Mouse (Mus musculus): ENCODE measurements around the gene Ush1c. TPM values are rescaled to one million over a fixed set of nuclear protein-coding genes. Genes with fewer than 3 reads are reported as not detected.
"Not testable (repeated sequence)": the region's sequence is repeated elsewhere in the genome, so short reads cannot be mapped to it uniquely, and the experiment has no call there.

The Ush1c gene
- total RNA-seq, 2 experiments from 2014 or later: 2.2 to 3.0 TPM

DNA sequence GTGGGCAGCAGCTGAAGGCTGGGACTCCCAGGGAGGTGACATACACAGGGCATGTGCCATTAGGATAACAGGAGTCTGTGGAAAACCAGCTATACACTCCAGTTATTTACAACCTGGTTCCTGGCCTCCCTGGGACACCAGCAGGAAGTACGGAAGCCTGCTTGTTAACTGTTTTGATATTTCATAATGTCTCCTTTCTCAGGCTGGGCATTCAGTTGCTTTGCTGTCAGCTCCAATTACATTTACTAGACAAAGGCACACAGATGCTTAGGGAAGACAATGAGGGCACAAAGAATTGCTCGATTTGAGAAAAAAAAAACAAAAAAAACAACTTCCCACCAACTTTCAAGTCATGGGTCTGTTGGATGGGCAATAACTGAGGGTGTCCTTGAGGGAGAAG lies 21.8 kb downstream of the Ush1c start:
- intact Hi-C loops (cut with DNase I; ENCODE audit: low total_unique reads): no loop called here
- no peak for DNase-seq

DNA sequence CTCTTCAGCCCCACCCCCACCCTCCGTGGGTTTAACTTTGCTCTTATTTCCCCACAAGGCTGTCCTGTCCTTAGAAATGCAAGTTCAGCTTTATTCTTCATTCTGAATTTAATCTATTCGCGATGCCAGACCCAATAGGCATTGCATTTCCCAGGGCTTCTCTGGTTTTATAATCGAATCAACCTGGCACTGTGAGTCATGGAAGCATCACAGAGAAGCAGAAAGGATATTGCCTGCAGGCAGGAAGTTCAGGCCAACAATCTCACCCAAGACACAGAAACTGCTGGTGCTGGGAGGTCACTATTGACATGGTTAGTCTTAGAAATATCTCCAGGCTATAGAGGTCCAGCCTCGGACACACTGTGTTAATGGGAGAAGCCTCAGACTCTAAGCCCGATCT lies 28.0 kb downstream of the Ush1c start:
- DNase-seq: no peak
- intact Hi-C loops (cut with DNase I; ENCODE audit: low total_unique reads): no loop called here

DNA sequence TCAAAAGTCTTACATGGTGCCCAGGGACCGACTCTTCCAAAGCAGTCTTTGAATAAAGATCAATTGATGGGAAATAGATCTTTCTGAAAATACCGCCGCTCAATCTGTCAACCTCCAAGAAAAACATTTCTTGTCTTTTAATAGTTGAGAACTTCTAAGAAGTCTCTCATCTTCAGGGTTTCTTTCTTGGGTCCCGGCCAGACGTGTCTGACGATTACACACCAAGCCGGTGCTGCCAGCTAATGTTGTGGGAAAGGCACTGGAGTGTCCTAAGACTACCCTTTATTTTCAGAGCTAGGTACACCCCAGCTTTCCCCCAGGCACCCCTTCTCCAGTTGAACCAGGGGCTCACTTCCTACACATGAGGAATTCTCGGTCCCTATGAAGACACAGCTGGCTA lies 30.2 kb downstream of the Ush1c start:
- intact Hi-C loops (cut with DNase I; ENCODE audit: low total_unique reads): no loop called here
- DNase-seq: no peak

DNA sequence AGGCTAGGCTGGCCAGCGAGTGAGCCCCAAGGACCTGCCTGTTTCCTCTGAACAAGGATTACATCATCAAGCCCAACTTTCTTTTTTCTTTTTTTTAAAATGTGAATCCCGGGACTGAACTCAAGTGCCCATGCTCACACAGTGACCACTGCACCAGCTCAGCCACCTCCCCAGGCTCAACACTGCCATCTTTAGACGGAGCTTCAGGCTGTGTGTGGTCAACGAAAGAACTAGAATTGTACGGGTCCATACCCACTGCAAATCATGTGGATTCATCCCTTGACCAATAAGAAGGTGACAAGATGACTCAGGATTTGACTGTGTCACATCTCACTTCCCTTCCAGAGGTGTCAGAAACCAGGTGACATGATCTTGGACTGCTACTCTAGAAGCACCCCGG lies 33.5 kb downstream of the Ush1c start:
- intact Hi-C loops (cut with DNase I; ENCODE audit: low total_unique reads): loop anchor here (5.0 kb wide), 1 partner anchor 107 kb away; no protein-coding TSS in a partner anchor
- no peak for DNase-seq

DNA sequence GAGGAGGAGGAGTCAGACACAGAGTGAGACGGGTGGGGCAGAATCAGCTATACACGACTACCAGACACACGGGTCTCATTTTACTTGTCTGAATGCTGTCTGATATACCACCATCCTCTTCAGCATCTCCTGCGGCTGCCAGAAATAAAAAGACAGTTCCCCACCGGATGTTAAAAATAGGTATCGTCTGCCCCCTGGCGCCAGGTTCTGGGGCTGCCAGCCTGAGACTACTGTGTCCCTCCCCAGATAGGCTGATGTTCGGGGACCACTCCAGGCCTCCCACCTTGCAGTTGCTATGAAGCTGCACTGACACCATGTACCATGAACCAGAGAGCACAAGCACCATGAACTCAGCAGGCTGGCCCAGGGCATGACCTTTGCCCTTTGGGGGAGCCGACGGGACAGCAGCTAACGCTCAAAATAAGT lies 34.2 kb downstream of the Ush1c start:
- DNase-seq: peak; percentile 34
- intact Hi-C loops (cut with DNase I; ENCODE audit: low total_unique reads): loop anchor here (5.0 kb wide), 1 partner anchor 107 kb away; no protein-coding TSS in a partner anchor

DNA sequence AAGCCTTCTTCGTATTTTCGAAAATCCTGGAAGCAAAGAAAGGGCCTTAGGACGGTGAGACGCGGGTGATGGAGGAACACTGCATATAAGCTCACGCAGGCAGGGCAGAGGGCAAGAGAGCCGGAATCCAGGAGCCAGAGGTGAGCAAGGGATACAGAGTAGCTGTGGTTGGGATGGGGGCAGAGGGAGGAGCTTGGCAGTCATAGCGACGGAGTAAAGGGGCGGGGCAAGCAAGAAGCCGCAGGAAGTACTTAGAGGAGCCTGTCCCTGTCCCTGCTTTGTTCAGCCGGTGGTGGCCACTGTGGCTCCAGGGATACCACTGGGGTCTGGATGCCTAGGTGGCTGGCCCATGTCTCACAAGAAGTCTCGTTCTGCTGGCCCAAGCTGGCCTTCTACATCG lies 36.7 kb downstream of the Ush1c start:
- intact Hi-C loops (cut with DNase I; ENCODE audit: low total_unique reads): loop anchor here (5.0 kb wide), 1 partner anchor 104 kb away; no protein-coding TSS in a partner anchor
- no peak for DNase-seq

DNA sequence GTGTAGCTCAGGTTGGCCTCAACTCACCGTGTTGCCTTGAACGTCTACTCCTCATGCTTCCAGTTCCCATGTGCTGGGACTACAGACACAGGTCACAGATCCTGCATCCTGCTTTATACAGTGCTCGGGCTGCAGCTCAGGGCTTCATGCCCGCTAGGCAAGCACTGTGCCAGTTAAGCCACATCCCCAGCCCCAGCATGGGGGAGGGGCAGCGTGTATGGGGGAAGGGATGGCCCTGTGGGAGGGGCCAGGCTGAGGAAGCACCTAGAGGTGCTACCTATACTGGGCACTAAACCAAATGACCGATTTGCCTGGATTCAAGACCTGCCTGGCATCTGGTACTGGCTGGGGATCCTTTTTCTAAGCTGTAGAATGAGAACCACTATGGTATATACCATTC lies 38.3 kb downstream of the Ush1c start:
- no peak for DNase-seq
- intact Hi-C loops (cut with DNase I; ENCODE audit: low total_unique reads): loop anchor here (5.0 kb wide), 1 partner anchor 103 kb away; no protein-coding TSS in a partner anchor

DNA sequence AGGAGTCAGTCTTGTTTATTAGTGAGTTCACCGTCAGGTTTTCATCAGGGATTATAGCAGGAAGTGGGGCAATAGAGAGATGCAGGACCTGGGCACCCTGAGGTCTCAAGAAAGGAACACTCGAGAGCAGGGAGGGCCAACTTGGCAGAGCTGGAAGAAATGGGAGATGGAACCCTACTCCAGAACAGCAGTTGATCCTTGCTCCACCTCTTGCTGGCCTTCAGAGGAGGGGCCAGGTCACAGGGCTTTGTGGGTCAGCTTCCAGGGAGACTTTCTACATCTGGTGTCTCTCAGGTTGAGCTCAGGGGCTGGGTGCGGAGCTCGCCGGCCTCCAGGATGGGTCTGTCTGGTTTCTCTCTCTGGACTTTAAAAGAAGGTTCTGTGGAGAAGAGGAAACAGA lies 42.9 kb downstream of the Ush1c start:
- intact Hi-C loops (cut with DNase I; ENCODE audit: low total_unique reads): no loop called here
- DNase-seq: no peak

DNA sequence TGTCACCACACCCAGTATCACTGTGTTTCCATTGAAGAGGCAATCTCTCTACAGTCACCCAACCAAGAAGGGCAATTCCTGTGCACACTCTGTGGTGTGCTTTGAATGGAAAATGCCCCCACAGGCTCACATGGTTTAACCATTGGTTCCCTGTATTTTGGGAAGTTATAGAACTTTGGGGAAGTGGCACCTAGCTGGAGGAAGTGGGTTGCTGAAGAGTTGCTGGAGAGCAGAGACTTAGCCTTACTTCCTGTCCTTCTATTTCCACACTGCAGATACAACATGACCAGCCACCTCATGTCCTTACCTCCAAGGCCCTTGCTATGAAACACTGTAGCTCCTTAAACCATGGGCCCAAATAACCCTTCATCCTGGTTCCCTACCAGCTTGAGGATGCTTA lies 54.1 kb downstream of the Ush1c start:
- DNase-seq: no peak
- intact Hi-C loops (cut with DNase I; ENCODE audit: low total_unique reads): loop anchor here (5.0 kb wide), 1 partner anchor 87 kb away; no protein-coding TSS in a partner anchor

DNA sequence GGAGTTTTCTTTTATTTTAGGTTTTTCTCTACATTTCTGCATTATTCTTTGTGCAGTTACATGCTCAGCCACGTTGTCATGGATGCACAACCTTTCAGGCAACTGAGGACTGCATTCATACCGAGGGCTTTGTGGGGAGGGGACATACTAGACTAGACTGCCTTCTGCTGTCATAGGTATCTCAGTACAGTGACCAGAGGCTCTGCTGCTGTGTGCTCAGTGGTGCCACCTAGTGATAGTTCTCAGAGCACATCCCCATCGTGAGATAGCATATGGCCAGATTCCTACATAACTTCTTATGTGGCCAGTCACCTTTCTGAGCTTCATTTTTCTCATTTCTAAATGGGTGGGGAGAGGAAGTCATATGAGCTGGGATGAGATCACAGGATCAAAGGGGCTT lies 56.7 kb downstream of the Ush1c start:
- intact Hi-C loops (cut with DNase I; ENCODE audit: low total_unique reads): loop anchor here (5.0 kb wide), 1 partner anchor 84 kb away; no protein-coding TSS in a partner anchor

DNA sequence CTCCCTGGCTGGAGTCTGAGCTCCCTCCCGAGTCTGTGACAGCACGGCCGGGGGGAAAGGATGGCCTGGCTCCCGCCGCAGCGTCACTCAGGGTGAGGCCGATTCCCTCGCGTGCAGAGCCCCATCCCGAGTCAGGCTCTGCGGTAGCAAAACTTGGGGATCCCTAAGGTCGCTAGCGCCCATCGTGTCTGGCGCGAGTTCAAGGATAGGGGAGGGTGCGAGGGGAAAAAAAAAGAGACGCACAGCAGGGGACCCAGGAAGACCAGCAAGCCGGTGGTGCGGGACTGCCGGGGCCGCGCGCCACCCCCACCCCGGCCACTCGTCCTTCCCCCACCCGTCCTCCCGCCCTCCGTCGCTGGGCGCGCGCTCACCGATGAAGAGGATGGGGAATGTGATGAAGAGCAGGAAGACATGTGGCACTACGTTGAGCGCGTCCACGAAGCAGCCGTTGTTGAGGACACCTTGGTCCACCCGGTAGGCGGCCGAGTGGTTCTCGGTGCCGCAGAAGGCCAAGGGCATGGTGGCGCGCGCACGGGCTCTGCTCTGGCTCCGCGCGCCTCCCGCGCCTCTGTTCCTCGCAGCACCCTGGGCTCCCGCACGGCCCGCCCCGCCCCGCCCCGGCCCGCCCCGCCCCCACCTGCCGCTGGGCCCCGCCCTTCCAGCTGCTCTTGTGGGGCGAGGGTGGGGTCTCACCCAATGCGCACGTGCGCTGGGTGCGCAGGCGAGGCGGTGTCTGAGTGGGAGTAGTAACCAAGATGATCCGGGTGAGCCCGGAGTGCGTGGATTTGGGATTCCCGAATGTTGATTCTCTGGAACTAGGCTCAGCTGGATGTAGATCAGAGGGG lies 58.6 kb downstream of the Ush1c start, which contains the start of gene Abcc8:
Gene Abcc8 (minus strand): TSS at position 603 of the 845 bp plus-strand sequence.
- no peak for DNase-seq
- intact Hi-C loops (cut with DNase I; ENCODE audit: low total_unique reads): loop anchor here (5.0 kb wide), 1 partner anchor 82 kb away; no protein-coding TSS in a partner anchor

More for the DNA sequence above, 56.7 kb downstream of the Ush1c start:
- DNase-seq: peak; percentile 32

DNA sequence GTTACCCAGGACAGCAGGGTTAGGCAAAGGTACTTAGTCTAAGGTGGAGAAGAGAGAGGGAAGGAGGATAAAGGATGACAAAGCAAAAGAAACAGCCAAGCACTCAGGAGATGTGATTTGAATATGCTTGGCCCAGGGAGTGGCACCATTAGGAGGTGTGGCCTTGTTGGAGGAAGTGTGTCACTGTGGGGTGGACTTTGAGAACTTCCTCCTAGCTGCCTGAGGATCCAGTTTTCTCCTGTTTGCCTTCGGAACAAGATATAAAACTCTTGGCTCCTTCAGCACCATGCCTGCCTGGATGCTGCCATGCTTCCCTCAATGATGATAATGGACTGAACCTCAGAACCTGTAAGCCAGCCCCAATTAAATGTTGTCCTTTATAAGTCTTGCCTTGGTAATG lies 69.3 kb downstream of the Ush1c start:
- DNase-seq; intact Hi-C loops (cut with DNase I; ENCODE audit: low total_unique reads): not testable (repeated sequence)

DNA sequence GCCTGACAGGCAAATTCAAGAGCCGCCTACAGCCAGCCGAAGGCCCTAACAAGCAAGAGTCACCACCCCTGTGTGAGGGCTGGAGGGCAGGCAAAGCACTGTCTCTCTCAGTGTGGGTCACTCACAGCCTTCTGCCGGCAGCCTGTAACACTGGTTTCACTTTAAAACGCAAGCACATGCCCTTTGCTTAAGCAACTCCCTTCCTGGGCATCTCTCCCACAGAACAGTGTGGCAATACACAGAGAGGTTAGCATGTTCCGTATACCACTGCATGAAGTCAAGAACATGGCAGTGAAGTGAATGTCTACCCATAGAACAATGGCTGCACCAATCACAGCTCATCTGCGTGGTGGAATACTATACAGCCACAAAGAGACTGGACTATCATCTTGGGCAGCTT lies 69.9 kb downstream of the Ush1c start:
- intact Hi-C loops (cut with DNase I; ENCODE audit: low total_unique reads): no loop called here

DNA sequence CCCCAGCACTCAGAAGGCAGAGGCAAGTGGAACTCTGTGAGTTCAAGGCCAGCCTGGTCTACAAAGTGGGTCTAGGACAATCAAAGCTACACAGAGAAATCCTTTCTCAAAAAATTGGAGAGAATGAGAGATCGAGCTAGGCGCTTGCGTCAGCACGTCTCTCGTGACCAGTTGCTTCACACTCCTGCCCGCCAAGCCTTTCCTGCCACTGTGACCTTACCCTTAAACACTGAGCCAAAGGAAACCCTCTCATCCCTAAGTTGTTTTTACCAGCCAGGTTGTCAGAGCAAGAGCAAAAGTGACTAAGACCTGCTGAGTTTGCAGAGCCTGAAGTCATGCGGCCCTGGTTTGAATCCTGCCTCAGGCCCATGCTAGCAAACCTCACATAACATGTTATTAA lies 70.4 kb downstream of the Ush1c start:
- intact Hi-C loops (cut with DNase I; ENCODE audit: low total_unique reads): no loop called here
- DNase-seq: no peak

More for the DNA sequence above, 69.9 kb downstream of the Ush1c start:
- DNase-seq: no peak

DNA sequence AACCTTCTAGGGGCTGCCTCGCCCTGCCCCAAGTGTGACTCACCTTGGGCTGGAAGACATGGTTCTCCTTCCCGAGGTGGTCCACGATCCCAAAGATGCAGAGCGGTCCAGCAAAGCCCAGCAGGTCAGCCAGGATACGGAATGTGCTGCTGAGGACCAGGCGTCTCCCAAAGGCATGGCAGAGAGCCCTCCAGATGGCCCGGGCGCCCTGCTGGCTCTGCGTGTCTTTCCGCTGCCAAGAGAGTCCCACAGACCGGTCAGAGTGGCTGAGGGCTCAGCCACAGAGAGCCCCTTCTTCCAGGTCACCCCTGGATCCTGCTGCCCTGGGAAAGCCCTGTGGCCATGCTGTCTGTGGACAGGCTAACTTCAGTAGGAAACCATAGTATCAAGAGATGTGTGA lies 72.4 kb downstream of the Ush1c start:
- no peak for DNase-seq
- intact Hi-C loops (cut with DNase I; ENCODE audit: low total_unique reads): no loop called here

DNA sequence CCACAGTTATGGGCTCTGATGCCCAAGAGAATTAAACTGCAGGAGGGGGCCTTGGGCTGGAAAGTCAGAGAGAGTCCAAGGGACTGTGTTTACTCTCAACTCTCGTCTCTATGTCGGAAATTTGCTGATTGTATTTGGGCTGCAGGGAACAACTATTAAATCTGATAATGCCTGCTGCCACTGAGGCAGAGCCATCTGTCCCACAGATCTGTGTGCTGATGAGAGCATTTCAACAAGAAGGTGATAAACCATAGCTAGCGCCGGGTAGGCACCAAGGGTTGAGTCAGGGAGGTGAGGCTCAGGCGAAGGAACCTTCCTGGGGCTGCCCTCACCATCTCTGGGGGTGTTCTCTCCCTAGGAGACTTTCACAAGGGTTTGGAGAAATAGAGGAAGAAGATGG lies 75.6 kb downstream of the Ush1c start:
- no peak for DNase-seq
- intact Hi-C loops (cut with DNase I; ENCODE audit: low total_unique reads): no loop called here

DNA sequence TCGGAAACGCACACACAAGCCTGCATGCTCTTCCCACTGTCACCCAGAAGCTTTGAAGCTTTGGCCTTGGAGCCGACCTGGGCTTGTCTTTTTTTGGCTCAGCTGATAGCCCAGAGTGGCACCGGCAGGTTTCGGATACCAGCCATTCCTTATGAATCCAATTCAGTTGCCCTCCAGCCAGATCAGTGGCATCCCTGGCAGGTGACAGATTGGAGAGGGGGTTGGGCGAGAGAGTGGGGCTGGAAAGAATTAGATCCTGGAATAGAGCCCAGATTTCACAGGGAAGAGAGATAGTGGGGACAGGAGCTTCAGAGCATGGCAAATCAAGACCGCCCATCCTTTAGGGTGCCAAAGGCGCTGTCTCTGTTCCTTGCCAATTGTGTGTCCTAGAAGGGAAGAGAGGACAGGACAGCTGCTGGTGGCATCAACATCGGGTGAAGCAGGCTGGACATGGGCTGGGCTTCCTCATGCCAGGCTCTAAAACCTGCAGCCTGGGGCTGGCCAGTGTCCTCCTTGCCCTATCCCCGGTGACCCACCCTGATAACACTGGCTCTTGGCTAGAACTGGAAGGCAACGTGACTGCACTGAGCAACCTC lies 76.1 kb downstream of the Ush1c start:
- intact Hi-C loops (cut with DNase I; ENCODE audit: low total_unique reads): no loop called here
- peak; percentile 43 for DNase-seq

DNA sequence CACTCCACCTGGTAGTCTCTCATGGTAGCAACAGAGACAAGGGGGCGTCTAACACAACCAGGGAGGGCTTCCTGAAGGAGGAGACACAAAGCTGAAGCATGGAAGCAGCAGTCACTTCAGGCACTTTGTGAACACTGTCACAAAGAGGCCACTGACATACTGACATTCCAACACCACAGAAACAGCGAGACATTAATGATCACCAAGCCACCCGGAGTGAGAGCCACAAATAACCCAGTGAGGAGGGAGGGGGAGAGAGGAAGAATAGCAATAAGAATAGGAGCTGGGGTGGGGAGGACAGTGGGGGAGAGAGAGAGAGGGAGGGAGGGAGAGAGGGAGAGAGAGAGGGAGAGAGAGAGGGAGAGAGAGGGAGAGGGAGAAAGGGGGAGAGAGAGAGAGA lies 76.7 kb downstream of the Ush1c start:
- intact Hi-C loops (cut with DNase I; ENCODE audit: low total_unique reads): no loop called here
- no peak for DNase-seq

DNA sequence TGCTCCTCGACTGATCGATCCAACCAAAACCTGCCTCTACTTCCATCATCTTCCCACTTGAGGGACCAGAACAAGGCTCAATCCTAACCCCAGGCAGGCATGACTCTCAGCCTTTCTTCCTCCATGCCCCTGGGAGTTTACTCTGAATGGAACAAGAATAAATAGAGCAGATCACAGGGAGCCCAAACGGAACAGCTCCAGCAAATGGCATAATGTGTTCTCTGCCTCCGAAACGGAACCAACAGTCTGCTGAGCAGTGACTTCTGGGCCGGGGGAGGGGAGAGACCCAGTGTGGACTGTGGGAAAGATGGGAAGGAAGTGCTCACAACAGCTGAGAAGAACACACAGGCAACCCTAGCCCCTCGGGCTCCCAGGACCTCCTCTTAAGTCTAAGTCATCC lies 80.6 kb downstream of the Ush1c start:
- intact Hi-C loops (cut with DNase I; ENCODE audit: low total_unique reads): no loop called here
- DNase-seq: no peak

All from gastrocnemius, postnatal 14 days (tissue).